Mouse (Mus musculus) v-Abl transformed pro-B cells (cell line): ENCODE data around the gene Uqcrc2.

Experiments
- in situ Hi-C, 2 experiments: fragments of 400-800 bp; cut with MboI; formaldehyde crosslinking; loops; one replicate each; pipeline ENCODE4 v1.15.1; 2025; ENCODE audit not compliant: unreplicated experiment in 2 of 2

The Uqcrc2 gene

DNA sequence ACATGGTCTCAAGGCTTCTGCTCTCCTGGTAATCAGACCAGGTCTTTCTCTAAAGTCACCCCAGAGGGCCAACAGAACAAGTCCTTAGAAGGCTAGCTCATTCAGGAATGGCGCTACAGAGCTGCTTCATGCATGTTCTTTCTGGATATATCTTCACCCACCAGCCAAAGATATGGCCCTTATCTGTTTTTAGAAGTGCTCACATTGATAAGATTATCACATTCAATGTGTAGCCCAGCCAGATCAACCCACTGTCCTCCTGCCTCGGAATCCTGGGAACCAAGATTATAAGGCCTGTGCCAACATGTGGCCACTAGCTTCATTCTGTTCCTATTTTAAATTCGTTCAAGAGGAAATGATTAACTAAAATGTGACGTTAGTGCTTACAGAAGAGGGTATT lies 47.0 kb downstream of the Uqcrc2 start:
- in situ Hi-C loops = loop anchor here in 1 of 2 experiments (25.0 kb wide), 1 partner anchor 1005 kb away; no protein-coding TSS in a partner anchor

- in situ Hi-C loops = loop anchor here in 1 of 2 experiments (25.0 kb wide), 1 partner anchor 1003 kb away; no protein-coding TSS in a partner anchor
These were observed 49.8 kb downstream of the Uqcrc2 start for GRCm38 (mm10) chr7:120684731-120685161.

DNA sequence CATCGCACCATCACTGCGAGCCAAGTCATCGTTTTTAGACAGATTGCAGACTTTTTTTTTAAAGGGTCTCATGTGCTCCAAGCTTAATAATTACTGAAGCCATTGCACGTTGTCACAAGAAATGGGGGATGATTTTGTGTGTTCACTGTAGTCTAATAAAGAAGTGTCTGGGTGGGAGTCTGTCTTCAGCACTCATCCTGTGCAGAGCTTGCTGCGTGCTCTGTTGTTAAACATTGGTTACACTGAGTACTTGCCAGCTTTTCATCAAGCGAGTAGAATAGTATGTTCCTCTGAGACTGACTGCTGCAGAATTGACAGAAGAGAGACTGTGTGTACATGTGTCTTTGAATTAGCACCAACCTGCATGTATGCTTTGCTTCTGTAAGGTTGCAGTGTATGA lies 50.3 kb downstream of the Uqcrc2 start:
- in situ Hi-C loops = loop anchor here in 1 of 2 experiments (25.0 kb wide), 1 partner anchor 1002 kb away; no protein-coding TSS in a partner anchor

DNA sequence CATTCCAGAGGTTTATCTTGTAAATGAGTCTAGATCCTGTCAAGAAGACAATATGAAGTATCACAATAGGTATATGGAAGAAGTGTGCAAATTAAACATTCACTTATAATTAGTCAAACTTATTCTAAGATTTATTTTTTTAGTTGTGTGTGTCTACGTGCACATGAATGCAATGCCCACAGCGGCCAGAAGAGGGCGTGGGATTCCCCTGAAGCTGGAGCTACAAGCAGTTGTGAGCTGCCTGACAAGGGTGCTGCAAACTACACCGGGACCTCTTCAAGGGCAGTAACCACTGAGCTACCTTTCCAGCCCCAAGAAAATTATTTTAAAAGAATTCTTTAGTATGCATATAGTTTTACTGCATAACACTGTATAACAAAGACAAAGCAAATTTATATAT lies 55.7 kb downstream of the Uqcrc2 start:
- in situ Hi-C loops = loop anchor here in 1 of 2 experiments (25.0 kb wide), 1 partner anchor 997 kb away; no protein-coding TSS in a partner anchor

DNA sequence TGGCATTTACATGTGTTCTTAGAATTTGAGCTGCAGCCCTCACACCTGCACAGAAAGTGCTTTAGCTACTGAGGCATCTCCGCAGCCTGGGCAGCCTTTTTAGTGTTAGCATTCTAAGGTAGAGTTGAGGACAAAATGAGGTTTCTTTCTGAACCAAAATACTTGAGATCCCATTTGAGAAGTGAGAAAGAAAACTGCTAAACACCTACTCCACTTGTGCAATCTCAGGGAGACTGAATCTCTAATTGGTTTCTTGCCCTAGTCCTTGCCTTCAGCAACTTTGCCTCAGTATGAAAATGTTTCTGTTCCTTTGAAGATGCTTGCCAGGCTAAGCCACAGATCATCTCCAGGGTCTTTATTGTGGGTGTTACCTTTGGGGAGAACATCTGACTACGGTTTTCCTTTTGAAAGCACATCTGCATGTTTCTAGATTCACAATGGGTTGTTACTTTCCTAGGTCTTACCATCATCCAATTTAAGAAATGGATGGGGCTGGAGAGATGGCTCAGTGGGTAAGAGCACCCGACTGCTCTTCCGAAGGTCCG lies 58.9 kb downstream of the Uqcrc2 start:
- in situ Hi-C loops = loop anchor here in 1 of 2 experiments (25.0 kb wide), 1 partner anchor 993 kb away; no protein-coding TSS in a partner anchor

- in situ Hi-C loops = loop anchor here in 1 of 2 experiments (25.0 kb wide), 1 partner anchor 992 kb away; no protein-coding TSS in a partner anchor
These were observed 60.2 kb downstream of the Uqcrc2 start for GRCm38 (mm10) chr7:120695196-120695595.

DNA sequence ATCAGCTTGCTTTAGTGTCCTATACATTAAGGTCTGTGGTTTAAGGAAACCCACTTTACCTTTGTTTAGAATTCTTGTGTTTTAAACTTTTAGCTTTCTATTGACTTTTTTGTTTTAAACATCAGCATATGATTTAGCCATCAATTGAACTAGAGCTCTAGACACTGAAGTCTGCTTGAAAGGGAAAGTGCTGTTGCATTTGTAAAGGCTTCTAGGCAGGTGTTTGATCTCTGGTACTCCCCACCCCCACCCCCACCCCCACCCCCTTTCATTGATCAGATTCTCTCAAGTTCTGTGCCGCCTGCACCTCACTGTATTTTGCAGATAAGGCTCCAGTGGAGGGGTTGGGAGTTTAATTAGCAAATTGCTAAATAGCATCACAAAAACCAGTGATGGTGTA lies 60.7 kb downstream of the Uqcrc2 start:
- in situ Hi-C loops = loop anchor here in 1 of 2 experiments (25.0 kb wide), 1 partner anchor 992 kb away; no protein-coding TSS in a partner anchor

DNA sequence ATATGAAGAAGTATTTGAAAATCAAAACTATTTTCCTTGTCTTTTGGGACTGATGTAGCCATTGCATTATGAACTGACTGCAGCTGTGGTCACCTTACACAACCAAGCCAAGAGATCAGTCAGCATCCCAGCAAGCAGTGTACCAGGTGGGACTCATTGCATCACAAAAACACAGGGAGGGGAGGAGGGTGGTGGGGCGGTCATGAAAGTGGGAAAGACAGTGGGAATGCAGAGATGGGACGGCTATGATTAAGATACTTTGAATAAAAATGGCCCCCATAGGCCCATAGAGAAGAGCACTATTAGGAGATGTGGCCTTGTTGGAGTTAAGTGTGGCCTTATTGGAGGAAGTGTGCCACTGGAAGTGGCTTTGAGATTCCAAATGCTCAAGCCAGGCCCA lies 61.4 kb downstream of the Uqcrc2 start:
- in situ Hi-C loops = loop anchor here in 1 of 2 experiments (25.0 kb wide), 1 partner anchor 991 kb away; no protein-coding TSS in a partner anchor

DNA sequence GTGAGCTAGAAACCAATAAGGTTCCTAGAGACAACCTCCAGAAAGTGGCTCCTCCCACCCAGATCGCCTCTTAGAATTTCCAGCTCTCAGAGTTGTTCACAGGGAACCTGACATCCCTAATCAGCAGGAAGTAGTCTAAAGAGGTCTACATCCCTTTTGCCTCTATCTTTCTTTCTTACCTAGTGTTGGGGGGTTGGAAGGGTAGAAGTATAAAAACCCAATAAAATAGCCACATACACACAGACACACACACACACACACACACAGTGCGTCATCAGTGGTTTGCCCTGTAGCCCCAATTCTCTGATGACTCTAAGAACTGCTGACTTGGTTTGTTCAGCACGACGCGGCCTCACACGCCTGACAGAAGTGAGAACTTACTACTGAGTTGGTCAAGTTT lies 64.6 kb downstream of the Uqcrc2 start:
- in situ Hi-C loops = loop anchor here in 1 of 2 experiments (25.0 kb wide), 1 partner anchor 988 kb away; no protein-coding TSS in a partner anchor

DNA sequence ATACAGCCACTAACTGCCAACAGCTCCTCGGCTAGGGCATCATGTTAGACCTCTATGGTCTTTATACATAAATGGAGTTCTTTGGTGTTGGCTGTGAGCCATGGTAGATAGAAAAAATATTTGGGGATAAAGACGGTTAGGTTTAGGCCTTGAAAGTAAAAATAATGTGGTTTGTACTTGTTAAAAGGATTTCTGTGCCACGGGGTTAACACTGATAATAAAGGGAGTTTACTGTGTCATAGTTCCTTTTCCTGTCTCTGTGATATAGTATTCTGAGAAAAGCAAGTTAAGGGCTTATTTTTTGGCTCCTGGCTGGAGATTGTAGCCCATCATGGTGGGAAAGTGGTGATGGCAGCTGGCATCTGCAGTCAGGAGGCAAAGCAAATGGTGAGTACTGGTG lies 68.9 kb downstream of the Uqcrc2 start:
- in situ Hi-C loops = no loop called here
